Mouse (Mus musculus): ENCODE measurements at regions not wholly inside any gene's neighbourhood (a gene's known extent, or its start where the extent isn't known, plus 50 kb on each side); places are given as distances from the start of the nearest gene placed in this dataset.

DNA sequence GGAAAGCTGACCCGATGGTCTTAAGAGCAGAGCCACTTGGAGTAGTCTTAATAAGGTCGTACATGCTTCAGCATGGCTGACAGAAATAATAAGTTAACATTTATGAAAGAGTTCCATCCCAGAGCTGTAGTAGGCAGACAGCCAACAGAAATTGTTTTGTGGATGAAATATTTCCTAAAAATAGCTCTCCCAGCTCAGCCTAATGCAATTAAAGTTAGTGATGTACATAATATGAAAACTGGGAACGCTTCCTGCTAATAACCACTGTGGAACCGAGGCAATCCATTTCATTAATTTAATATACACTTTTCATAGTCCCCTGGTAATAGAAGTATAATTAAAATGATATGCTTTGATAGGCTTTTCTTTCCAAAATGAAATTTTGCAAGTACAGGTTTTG is 219.0 kb downstream of the Cmpk2 start:
- WGBS = 48% methylated on average over 4 of the region's 4 CpGs

DNA sequence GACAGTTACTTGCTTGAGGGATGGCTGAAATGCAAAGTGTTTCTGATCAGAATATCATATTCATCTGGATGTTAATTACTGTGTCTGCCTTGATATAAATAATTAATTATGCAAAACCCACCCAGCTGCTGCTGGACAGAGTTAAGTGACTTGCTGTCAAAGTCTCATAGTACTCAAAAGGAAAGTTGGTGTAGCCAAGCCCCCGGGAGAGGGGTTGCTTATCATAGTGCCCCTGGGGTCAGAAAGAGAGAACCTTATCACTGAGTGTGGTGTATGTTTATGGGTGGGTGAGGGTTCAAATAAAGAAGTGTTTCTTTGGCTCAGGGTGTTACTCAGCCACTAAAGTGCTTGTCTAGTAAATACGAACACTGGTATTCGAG is 211.6 kb downstream of the Cmpk2 start:
- no peak for ATAC-seq (ENCODE audit: insufficient read depth, low FRiP score)

More for the DNA sequence above, 219.0 kb downstream of the Cmpk2 start:
- Histone ChIP-seq H3K4me1 (ENCODE audit: control insufficient read depth, insufficient read depth, low read length) (no peaks in the 10 kb centered on the region), H3K27me3 (ENCODE audit: control insufficient read depth, insufficient read depth, low read length) (no peaks in the 10 kb centered on the region), H3K9ac (ENCODE audit: low read length) (no peak overlapping the region), H3K4me3 (replicated peaks; ENCODE audit: low read length) (no peak overlapping the region), H3K9me3 (replicated peaks; ENCODE audit: control insufficient read depth, low read length) (no peaks in the 10 kb centered on the region), H3K4me2 (ENCODE audit: low read depth, low read length) (no peak overlapping the region), H3K36me3 (ENCODE audit: control insufficient read depth, insufficient read depth, low read length) (no peaks in the 10 kb centered on the region), H3K27ac (ENCODE audit: low read length) (no peak overlapping the region)
- ATAC-seq (ENCODE audit: insufficient read depth, low FRiP score) = no peak

DNA sequence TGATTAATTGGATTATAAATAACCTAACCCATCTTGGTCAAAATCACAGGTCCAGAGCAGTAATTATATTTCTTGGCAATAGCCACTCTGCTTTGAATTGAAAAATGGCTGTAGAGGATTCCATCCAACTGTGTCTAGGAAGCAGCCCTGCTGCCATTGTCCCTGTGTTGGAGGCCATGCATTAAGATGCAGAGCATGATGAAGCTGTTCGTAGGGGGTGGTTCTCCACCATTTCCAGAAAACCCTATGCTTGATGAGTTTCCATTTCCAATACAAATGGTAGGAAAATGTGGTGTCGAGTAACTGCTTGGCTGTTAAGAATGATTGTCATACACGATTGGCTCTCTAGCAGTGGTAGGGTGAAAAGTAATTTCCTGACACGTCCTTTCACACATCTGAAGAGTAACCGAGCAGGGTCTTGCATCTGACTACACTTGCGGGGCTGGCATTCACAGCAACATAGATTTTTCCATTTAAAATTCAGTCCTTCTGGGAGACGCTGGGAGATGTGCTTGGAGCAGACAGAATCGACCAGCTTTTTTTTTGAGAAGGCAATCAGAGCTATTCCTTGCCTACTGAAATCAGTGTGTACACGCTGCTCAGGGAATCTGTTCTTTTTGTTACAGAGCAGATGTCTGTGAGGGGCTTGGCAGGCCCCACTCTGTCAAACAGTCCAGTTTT is 211.0 kb downstream of the Cmpk2 start:
- WGBS = 52% methylated on average over 9 of the region's 9 CpGs
- no peak for ATAC-seq (ENCODE audit: insufficient read depth, low FRiP score)
- Histone ChIP-seq H3K36me3 (ENCODE audit: control insufficient read depth, insufficient read depth, low read length) (no peaks in the 10 kb centered on the region), H3K9me3 (replicated peaks; ENCODE audit: control insufficient read depth, low read length) (no peaks in the 10 kb centered on the region), H3K27me3 (ENCODE audit: control insufficient read depth, insufficient read depth, low read length) (no peaks in the 10 kb centered on the region), H3K4me3 (replicated peaks; ENCODE audit: low read length) (no peak overlapping the region), H3K27ac (ENCODE audit: low read length) (no peak overlapping the region), H3K4me2 (ENCODE audit: low read depth, low read length) (no peak overlapping the region), H3K9ac (ENCODE audit: low read length) (no peak overlapping the region), H3K4me1 (ENCODE audit: control insufficient read depth, insufficient read depth, low read length) (no peaks in the 10 kb centered on the region)

More for the DNA sequence above, 211.6 kb downstream of the Cmpk2 start:
- Histone ChIP-seq H3K9me3 (replicated peaks; ENCODE audit: control insufficient read depth, low read length) (no peaks in the 10 kb centered on the region), H3K27ac (ENCODE audit: low read length) (no peak overlapping the region), H3K9ac (ENCODE audit: low read length) (no peak overlapping the region), H3K36me3 (ENCODE audit: control insufficient read depth, insufficient read depth, low read length) (no peaks in the 10 kb centered on the region), H3K4me1 (ENCODE audit: control insufficient read depth, insufficient read depth, low read length) (no peaks in the 10 kb centered on the region), H3K27me3 (ENCODE audit: control insufficient read depth, insufficient read depth, low read length) (no peaks in the 10 kb centered on the region), H3K4me2 (ENCODE audit: low read depth, low read length) (no peak overlapping the region), H3K4me3 (replicated peaks; ENCODE audit: low read length) (no peak overlapping the region)
- WGBS = 39% methylated on average over 3 of the region's 3 CpGs

DNA sequence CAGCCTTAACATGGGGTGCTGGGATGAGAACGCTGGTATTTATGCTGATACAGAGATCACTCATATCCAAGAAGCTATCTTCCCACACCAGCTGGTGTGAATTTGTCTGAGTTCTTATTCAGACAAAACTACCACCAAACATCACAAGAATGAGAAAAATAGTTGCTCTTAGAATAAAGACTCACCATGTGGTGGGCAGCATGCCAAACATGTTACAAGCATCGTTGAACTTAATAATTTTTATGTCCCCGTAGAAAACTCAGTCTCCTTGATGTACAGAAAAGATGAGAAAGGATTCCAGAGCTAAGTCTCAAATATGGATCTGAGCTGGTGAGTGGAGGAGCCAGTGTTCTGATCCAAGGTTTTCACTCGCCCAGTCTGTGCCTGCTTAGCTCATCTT is 196.5 kb downstream of the Cmpk2 start:
- Histone ChIP-seq H3K4me2 (ENCODE audit: low read depth, low read length) (no peak overlapping the region), H3K27ac (ENCODE audit: low read length) (no peak overlapping the region), H3K4me1 (ENCODE audit: control insufficient read depth, insufficient read depth, low read length) (no peaks in the 10 kb centered on the region), H3K9me3 (replicated peaks; ENCODE audit: control insufficient read depth, low read length) (no peaks in the 10 kb centered on the region), H3K4me3 (replicated peaks; ENCODE audit: low read length) (no peak overlapping the region), H3K27me3 (ENCODE audit: control insufficient read depth, insufficient read depth, low read length) (no peaks in the 10 kb centered on the region), H3K9ac (ENCODE audit: low read length) (no peak overlapping the region), H3K36me3 (ENCODE audit: control insufficient read depth, insufficient read depth, low read length) (no peaks in the 10 kb centered on the region)
- ATAC-seq (ENCODE audit: insufficient read depth, low FRiP score) = no peak
- 70% methylated on average over 4 of the region's 4 CpGs for WGBS

DNA sequence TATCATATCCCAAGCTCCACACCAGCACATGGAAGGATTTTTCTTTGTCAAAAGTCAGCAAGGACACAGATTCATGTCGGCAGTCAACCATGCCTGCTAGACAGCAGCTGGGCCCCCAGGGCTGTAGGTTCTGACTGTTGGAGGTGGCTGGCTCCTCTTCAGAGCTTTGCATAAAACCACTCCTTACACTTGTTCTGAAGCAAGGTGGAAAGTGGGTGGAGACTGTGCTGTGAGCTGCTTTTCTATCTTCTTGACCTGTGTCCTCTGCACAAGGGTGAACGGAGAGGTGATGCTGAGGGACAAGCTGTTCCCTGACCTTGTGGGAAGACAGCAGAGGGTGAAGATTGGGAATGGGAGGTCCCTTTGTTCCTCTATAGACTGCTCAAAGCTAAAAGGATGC is 185.2 kb downstream of the Cmpk2 start:
- Histone ChIP-seq H3K4me2 (ENCODE audit: low read depth, low read length) (no peak overlapping the region), H3K4me1 (ENCODE audit: control insufficient read depth, insufficient read depth, low read length) (no peaks in the 10 kb centered on the region), H3K4me3 (replicated peaks; ENCODE audit: low read length) (no peak overlapping the region), H3K9me3 (replicated peaks; ENCODE audit: control insufficient read depth, low read length) (no peaks in the 10 kb centered on the region), H3K9ac (ENCODE audit: low read length) (no peak overlapping the region), H3K27ac (ENCODE audit: low read length) (no peak overlapping the region), H3K36me3 (ENCODE audit: control insufficient read depth, insufficient read depth, low read length) (no peaks in the 10 kb centered on the region), H3K27me3 (ENCODE audit: control insufficient read depth, insufficient read depth, low read length) (no peaks in the 10 kb centered on the region)
- no peak for ATAC-seq (ENCODE audit: insufficient read depth, low FRiP score)
- WGBS = 90% methylated on average over 2 of the region's 2 CpGs

DNA sequence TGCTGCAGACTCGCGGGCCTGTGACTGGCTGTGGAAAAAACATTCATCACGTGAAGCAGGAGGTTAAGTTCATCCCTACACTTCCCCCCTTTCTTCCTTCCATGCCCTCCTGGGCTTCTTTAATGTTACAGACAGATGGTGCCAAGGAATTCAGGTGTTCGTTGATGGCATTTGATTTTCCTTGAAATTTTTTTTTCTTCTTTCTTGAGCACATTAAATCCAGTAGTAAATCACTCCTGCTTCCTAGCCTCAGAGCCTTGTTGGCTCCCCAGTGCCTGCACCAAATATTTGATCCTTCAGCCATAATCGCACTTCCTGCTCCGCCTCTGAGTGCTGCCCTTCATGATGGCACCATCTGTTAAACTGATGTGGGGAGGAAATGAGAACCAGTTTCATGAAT is 184.8 kb downstream of the Cmpk2 start:
- Histone ChIP-seq H3K4me2 (ENCODE audit: low read depth, low read length) (no peak overlapping the region), H3K4me1 (ENCODE audit: control insufficient read depth, insufficient read depth, low read length) (no peaks in the 10 kb centered on the region), H3K27ac (ENCODE audit: low read length) (no peak overlapping the region), H3K9me3 (replicated peaks; ENCODE audit: control insufficient read depth, low read length) (no peaks in the 10 kb centered on the region), H3K4me3 (replicated peaks; ENCODE audit: low read length) (no peak overlapping the region), H3K36me3 (ENCODE audit: control insufficient read depth, insufficient read depth, low read length) (no peaks in the 10 kb centered on the region), H3K9ac (ENCODE audit: low read length) (no peak overlapping the region), H3K27me3 (ENCODE audit: control insufficient read depth, insufficient read depth, low read length) (no peaks in the 10 kb centered on the region)
- WGBS = 57% methylated on average over 6 of the region's 6 CpGs
- no peak for ATAC-seq (ENCODE audit: insufficient read depth, low FRiP score)

DNA sequence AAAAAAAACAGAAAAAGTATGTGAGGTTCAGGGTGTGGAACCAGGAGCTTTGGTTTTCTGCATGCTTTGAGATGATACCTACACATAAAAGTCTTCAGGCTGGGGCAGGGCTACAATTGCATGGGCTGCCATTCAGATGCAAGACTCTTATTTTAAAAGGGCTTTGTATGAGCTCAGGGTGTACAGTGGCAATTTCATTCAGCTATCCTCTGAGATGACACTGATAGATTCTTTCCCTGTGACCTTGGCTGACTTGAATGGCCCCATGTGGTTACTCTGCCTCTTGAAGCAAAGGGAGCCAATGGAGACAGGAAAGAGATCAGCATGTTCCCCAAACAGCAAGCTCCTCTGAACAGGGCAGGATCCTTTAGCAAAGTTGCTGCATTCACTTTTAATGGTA is 177.1 kb downstream of the Cmpk2 start:
- H3K4me3 ChIP-seq (replicated peaks; ENCODE audit: low read length) = no peak overlapping the region
- no peaks in the 10 kb centered on the region for H3K27me3 ChIP-seq (ENCODE audit: control insufficient read depth, insufficient read depth, low read length)
- no peak for ATAC-seq (ENCODE audit: insufficient read depth, low FRiP score)

DNA sequence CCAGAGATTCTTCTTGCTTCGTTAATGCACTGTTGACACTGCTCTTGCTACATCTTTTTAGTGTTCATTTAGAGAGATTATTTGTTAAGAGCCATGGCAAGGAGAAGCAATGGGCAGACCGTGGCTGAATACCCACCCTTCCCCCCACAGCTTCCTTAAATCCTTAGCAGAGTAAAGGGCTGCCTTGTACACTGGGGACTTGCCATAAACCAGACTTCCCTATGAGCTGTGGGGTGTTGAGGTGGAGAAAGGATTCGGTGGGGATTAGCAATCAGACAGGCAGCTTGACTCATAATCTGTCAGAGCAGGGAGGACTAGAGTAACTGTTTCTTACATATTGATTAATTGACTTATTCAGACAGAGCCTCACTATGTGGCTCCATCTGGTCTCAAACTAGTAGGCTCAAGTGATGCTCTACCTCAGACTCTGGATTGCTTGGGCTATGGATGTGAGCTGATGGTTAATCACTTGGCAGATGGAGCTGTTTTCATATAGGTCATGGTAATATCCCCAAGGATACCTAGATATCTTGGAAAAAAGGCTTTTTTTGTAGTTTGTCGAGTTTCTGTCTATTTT is 166.7 kb downstream of the Cmpk2 start:
- no peaks in the 10 kb centered on the region for H3K36me3 ChIP-seq (ENCODE audit: control insufficient read depth, insufficient read depth, low read length)
- H3K27ac ChIP-seq (ENCODE audit: low read length) = no peak overlapping the region
- H3K4me2 ChIP-seq (ENCODE audit: low read depth, low read length) = no peak overlapping the region
- H3K4me1 ChIP-seq (ENCODE audit: control insufficient read depth, insufficient read depth, low read length) = no peaks in the 10 kb centered on the region
- H3K27me3 ChIP-seq (ENCODE audit: control insufficient read depth, insufficient read depth, low read length) = no peaks in the 10 kb centered on the region
- no peak for ATAC-seq (ENCODE audit: insufficient read depth, low FRiP score)
- H3K4me3 ChIP-seq (replicated peaks; ENCODE audit: low read length) = no peak overlapping the region
- H3K9ac ChIP-seq (ENCODE audit: low read length) = no peak overlapping the region
- WGBS = 41% methylated on average over 4 of the region's 4 CpGs
- H3K9me3 ChIP-seq (replicated peaks; ENCODE audit: control insufficient read depth, low read length) = no peaks in the 10 kb centered on the region

More for the DNA sequence above, 177.1 kb downstream of the Cmpk2 start:
- H3K27ac ChIP-seq (ENCODE audit: low read length) = no peak overlapping the region
- H3K4me1 ChIP-seq (ENCODE audit: control insufficient read depth, insufficient read depth, low read length) = no peaks in the 10 kb centered on the region
- no peak overlapping the region for H3K9ac ChIP-seq (ENCODE audit: low read length)
- H3K9me3 ChIP-seq (replicated peaks; ENCODE audit: control insufficient read depth, low read length) = no peaks in the 10 kb centered on the region
- H3K4me2 ChIP-seq (ENCODE audit: low read depth, low read length) = no peak overlapping the region
- no peaks in the 10 kb centered on the region for H3K36me3 ChIP-seq (ENCODE audit: control insufficient read depth, insufficient read depth, low read length)

DNA sequence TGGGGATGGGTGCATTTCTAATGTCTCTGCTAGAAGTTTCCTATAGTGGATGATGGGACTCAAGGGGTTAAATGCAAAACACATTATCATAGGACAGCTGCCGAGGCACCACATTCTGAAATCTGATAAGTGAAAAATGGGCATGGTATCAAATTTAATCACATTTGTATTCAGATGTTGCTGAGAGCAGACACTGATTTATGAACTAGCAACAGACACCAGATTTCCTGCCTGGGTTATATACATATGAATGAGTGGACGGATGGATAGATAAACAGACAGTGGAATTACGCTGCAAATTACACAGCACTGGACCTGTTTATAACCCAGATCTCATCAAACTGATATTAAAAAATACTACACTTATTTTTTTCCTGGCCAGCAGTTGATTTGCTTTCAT is 166.2 kb downstream of the Cmpk2 start:
- WGBS = 28% methylated on average over 3 of the region's 3 CpGs
- no peaks in the 10 kb centered on the region for H3K27me3 ChIP-seq (ENCODE audit: control insufficient read depth, insufficient read depth, low read length)
- no peak overlapping the region for H3K4me2 ChIP-seq (ENCODE audit: low read depth, low read length)
- H3K4me1 ChIP-seq (ENCODE audit: control insufficient read depth, insufficient read depth, low read length) = no peaks in the 10 kb centered on the region
- H3K36me3 ChIP-seq (ENCODE audit: control insufficient read depth, insufficient read depth, low read length) = no peaks in the 10 kb centered on the region
- H3K4me3 ChIP-seq (replicated peaks; ENCODE audit: low read length) = no peak overlapping the region
- no peak for ATAC-seq (ENCODE audit: insufficient read depth, low FRiP score)
- no peak overlapping the region for H3K27ac ChIP-seq (ENCODE audit: low read length)
- H3K9me3 ChIP-seq (replicated peaks; ENCODE audit: control insufficient read depth, low read length) = no peaks in the 10 kb centered on the region
- no peak overlapping the region for H3K9ac ChIP-seq (ENCODE audit: low read length)
